Mouse (Mus musculus) v-Abl transformed pro-B cells (cell line): ENCODE results near the gene Keap1.
"Not testable (repeated sequence)": the region's sequence is repeated elsewhere in the genome, so short reads cannot be mapped to it uniquely, and the experiment has no call there.

Experiments used
- in situ Hi-C, 2 experiments: fragments of 400-800 bp; cut with MboI; formaldehyde crosslinking; loops; one replicate each; pipeline ENCODE4 v1.15.1; 2025; ENCODE audit not compliant: unreplicated experiment in 2 of 2

Gene Keap1

GRCm38 (mm10) chr9:21204528-21205272 is 34.5 kb downstream of the Keap1 start:
- in situ Hi-C loops, result no loop called here

- in situ Hi-C loops, result no loop called here
Observed at GRCm38 (mm10) chr9:21204156-21204527, 35.0 kb downstream of the Keap1 start.

- in situ Hi-C loops, result no loop called here
Observed at GRCm38 (mm10) chr9:21198960-21199359, 40.2 kb downstream of the Keap1 start.

- in situ Hi-C loops, result no loop called here
Observed at GRCm38 (mm10) chr9:21197981-21198380, 41.2 kb downstream of the Keap1 start.

- in situ Hi-C loops, result no loop called here
Observed at GRCm38 (mm10) chr9:21196521-21197433, 42.4 kb downstream of the Keap1 start.

GRCm38 (mm10) chr9:21195736-21196505 is 43.2 kb downstream of the Keap1 start:
- in situ Hi-C loops, result not testable (repeated sequence)

- in situ Hi-C loops, result no loop called here
Observed at GRCm38 (mm10) chr9:21194787-21195493, 44.2 kb downstream of the Keap1 start.

GRCm38 (mm10) chr9:21193786-21194185 is 45.4 kb downstream of the Keap1 start:
- in situ Hi-C loops, result no loop called here

GRCm38 (mm10) chr9:21190670-21191069 is 48.5 kb downstream of the Keap1 start:
- in situ Hi-C loops, result no loop called here

- in situ Hi-C loops, result no loop called here
Observed at GRCm38 (mm10) chr9:21189905-21190304, 49.3 kb downstream of the Keap1 start.

GRCm38 (mm10) chr9:21185436-21185835 is 53.7 kb downstream of the Keap1 start:
- in situ Hi-C loops, result no loop called here

GRCm38 (mm10) chr9:21184733-21185132 is 54.4 kb downstream of the Keap1 start:
- in situ Hi-C loops, result no loop called here

GRCm38 (mm10) chr9:21183905-21184413 is 55.2 kb downstream of the Keap1 start:
- in situ Hi-C loops, result no loop called here

- in situ Hi-C loops, result no loop called here
Observed at GRCm38 (mm10) chr9:21183421-21183820, 55.7 kb downstream of the Keap1 start.

GRCm38 (mm10) chr9:21181421-21182220 is 57.5 kb downstream of the Keap1 start:
- in situ Hi-C loops, result no loop called here

- in situ Hi-C loops, result no loop called here
Observed at GRCm38 (mm10) chr9:21180841-21181240, 58.3 kb downstream of the Keap1 start.

GRCm38 (mm10) chr9:21180402-21180801 is 58.8 kb downstream of the Keap1 start:
- in situ Hi-C loops, result no loop called here
